Mouse (Mus musculus) heart, postnatal 0 days (tissue): ENCODE data around the gene Prkg2.

Experiments used
- CTCF ChIP-seq: IDR thresholded peaks from 2 replicates; pipeline ENCODE4 v1.5.1; 2016; ENCODE audit warnings: antibody characterized with exemption, control low read depth, low read depth
- EP300 ChIP-seq: IDR thresholded peaks from 2 replicates; pipeline ENCODE4 v1.6.1; 2016; ENCODE audit warnings: antibody characterized with exemption, low read depth

- TF ChIP-seq CTCF (no peak), EP300 (no peak)
Measured at GRCm38 (mm10) chr5:98897946-98898345, 139.2 kb downstream of the Prkg2 start.
